Mouse (Mus musculus): ENCODE measurements around the gene Prpmp5. TPM values are rescaled to one million over a fixed set of nuclear protein-coding genes. Genes with fewer than 3 reads are reported as not detected.
"Not testable (repeated sequence)": the region's sequence is repeated elsewhere in the genome, so short reads cannot be mapped to it uniquely, and the experiment has no call there.

Gene Prpmp5
- not detected in 2 replicates for polyA plus RNA-seq (2012; rRNA removed)

DNA sequence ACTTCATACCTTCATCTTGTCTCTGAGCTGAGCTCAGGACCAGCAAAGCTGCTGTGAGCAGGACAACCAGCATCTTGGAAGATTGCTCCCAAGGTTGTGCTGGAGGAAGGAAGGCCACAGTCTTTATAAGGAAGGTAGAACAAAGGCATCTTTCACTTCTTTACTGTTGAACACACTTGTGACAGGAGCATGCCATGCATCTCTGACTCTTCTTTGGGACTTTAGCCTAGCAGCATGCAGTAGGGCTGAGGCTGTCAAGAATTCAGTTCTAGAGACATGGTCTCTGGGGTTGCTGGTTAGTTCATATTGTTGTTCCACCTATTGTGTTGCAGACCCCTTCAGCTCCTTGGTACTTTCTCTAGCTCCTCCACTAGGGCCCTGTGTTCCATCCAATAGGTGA, at the start of gene Prpmp5:
TSS of gene Prpmp5 (minus strand) at position 101 of the 400 bp plus-strand sequence.
- DNase-seq (ENCODE audit: low read depth): not testable (repeated sequence)

DNA sequence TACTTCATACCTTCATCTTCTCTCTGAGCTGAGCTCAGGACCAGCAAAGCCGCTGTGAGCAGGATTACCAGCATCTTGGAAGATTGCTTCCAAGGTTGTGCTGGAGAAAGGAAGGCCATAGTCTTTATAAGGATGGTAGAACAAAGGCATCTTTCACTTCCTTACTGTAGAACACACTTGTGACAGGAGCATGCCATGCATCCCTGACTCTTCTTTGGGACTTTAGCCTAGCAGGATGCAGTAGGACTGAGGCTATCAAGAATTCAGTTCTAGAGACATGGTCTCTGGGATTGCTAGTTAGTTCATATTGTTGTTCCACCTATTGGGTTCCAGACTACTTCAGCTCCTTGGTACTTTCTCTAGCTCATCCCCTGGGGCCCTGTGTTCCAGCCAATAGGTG, 49.5 kb upstream of the Prpmp5 start, which contains the start of gene Gm8882:
TSS of gene Gm8882 (minus strand) at position 101 of the 400 bp plus-strand sequence.
- not testable (repeated sequence) for DNase-seq (ENCODE audit: low read depth)

Other genes starting within 250 kb of the Prpmp5 start
- not detected in 2 replicates for gene Prb1, start 104.2 kb downstream of the Prpmp5 start, polyA plus RNA-seq (2012; rRNA removed)
- not detected in 2 replicates for gene Gm8882, start 49.4 kb upstream of the Prpmp5 start, polyA plus RNA-seq (2012; rRNA removed)